Mouse (Mus musculus): ENCODE measurements at regions not wholly inside any gene's neighbourhood (a gene's known extent, or its start where the extent isn't known, plus 50 kb on each side); places are given as distances from the start of the nearest gene placed in this dataset.

- Histone ChIP-seq H3K27me3 (ENCODE audit: control insufficient read depth, insufficient read depth, insufficient read length) (no peaks in the 10 kb centered on the region), H3K79me2 (ENCODE audit: control insufficient read depth, insufficient read depth) (no peaks in the 10 kb centered on the region), H3K4me2 (ENCODE audit: low read depth) (no peak overlapping the region), H3K4me3 (no peak overlapping the region), H3ac (ENCODE audit: control insufficient read depth, insufficient read length) (no peak overlapping the region), H3K36me3 (ENCODE audit: control insufficient read depth, insufficient read depth) (no peaks in the 10 kb centered on the region)
- TF ChIP-seq MAX (IDR thresholded peaks at IDR 0.05; ENCODE audit: low read depth) (no peak), USF1 (IDR thresholded peaks at IDR 0.05; ENCODE audit: low read depth) (no peak), SRF (IDR thresholded peaks at IDR 0.05; ENCODE audit: control insufficient read depth, insufficient read length, low read depth) (no peak), MYOG (IDR thresholded peaks at IDR 0.05; ENCODE audit: control insufficient read depth in 1 of 3, insufficient read depth in 1 of 3, insufficient read length in 2 of 3, low read depth in 2 of 3) (no peak), POLR2A (IDR thresholded peaks at IDR 0.05; ENCODE audit: insufficient read length, low read depth) (no peak), TCF3 (IDR thresholded peaks at IDR 0.05; ENCODE audit: insufficient read length, low read depth) (no peak), POLR2AphosphoS2 (IDR thresholded peaks at IDR 0.05; ENCODE audit: insufficient read length, low read depth) (no peak), CEBPB (IDR thresholded peaks at IDR 0.05; ENCODE audit: insufficient read depth, poor library complexity, severe bottlenecking) (no peak), TCF12 (IDR thresholded peaks at IDR 0.05; ENCODE audit: insufficient read depth, poor library complexity, severe bottlenecking) (no peak)
Observed at GRCm38 (mm10) chr3:9345885-9346284, 264.0 kb downstream of the Zfp704 start.

- no peaks in the 10 kb centered on the region for H3K36me3 ChIP-seq (ENCODE audit: control insufficient read depth, insufficient read depth)
- no peaks in the 10 kb centered on the region for H3K27me3 ChIP-seq (ENCODE audit: control insufficient read depth, insufficient read depth, insufficient read length)
- TF ChIP-seq POLR2AphosphoS2 (IDR thresholded peaks at IDR 0.05; ENCODE audit: insufficient read length, low read depth), result no peak
- no peak overlapping the region for H3K4me2 ChIP-seq (ENCODE audit: low read depth)
- no peaks in the 10 kb centered on the region for H3K79me2 ChIP-seq (ENCODE audit: control insufficient read depth, insufficient read depth)
- no peak overlapping the region for H3K4me3 ChIP-seq
- no peak overlapping the region for H3ac ChIP-seq (ENCODE audit: control insufficient read depth, insufficient read length)
Observed at GRCm38 (mm10) chr3:9343586-9343985, 266.3 kb downstream of the Zfp704 start.

GRCm38 (mm10) chr3:9342167-9342566 lies 267.7 kb downstream of the Zfp704 start:
- Histone ChIP-seq H3K4me3 (no peak overlapping the region), H3K79me2 (ENCODE audit: control insufficient read depth, insufficient read depth) (no peaks in the 10 kb centered on the region), H3ac (ENCODE audit: control insufficient read depth, insufficient read length) (no peak overlapping the region), H3K27me3 (ENCODE audit: control insufficient read depth, insufficient read depth, insufficient read length) (no peaks in the 10 kb centered on the region), H3K4me2 (ENCODE audit: low read depth) (no peak overlapping the region), H3K36me3 (ENCODE audit: control insufficient read depth, insufficient read depth) (no peaks in the 10 kb centered on the region)
- TF ChIP-seq USF1 (IDR thresholded peaks at IDR 0.05; ENCODE audit: low read depth) (no peak), E2F4 (IDR thresholded peaks at IDR 0.05; ENCODE audit: insufficient read depth) (no peak), MYOG (IDR thresholded peaks at IDR 0.05; ENCODE audit: control insufficient read depth in 1 of 3, insufficient read depth in 1 of 3, insufficient read length in 2 of 3, low read depth in 2 of 3) (no peak), REST (IDR thresholded peaks at IDR 0.05; ENCODE audit: insufficient read depth, insufficient read length) (no peak), POLR2AphosphoS2 (IDR thresholded peaks at IDR 0.05; ENCODE audit: insufficient read length, low read depth) (no peak)

- H3K4me3 ChIP-seq, result no peak overlapping the region
- H3K79me2 ChIP-seq (ENCODE audit: control insufficient read depth, insufficient read depth), result no peaks in the 10 kb centered on the region
- no peak for TF ChIP-seq POLR2AphosphoS2 (IDR thresholded peaks at IDR 0.05; ENCODE audit: insufficient read length, low read depth)
- no peak for TF ChIP-seq E2F4 (IDR thresholded peaks at IDR 0.05; ENCODE audit: insufficient read depth)
- no peak for TF ChIP-seq MYOD1 (IDR thresholded peaks at IDR 0.05; ENCODE audit: control insufficient read depth in 1 of 3, insufficient read length in 2 of 3, low read depth in 2 of 3)
- TF ChIP-seq TCF12 (IDR thresholded peaks at IDR 0.05; ENCODE audit: insufficient read depth, poor library complexity, severe bottlenecking), result no peak
- no peak for TF ChIP-seq MYOG (IDR thresholded peaks at IDR 0.05; ENCODE audit: control insufficient read depth in 1 of 3, insufficient read depth in 1 of 3, insufficient read length in 2 of 3, low read depth in 2 of 3)
- no peak for TF ChIP-seq CEBPB (IDR thresholded peaks at IDR 0.05; ENCODE audit: insufficient read depth, poor library complexity, severe bottlenecking)
- no peak overlapping the region for H3K4me2 ChIP-seq (ENCODE audit: low read depth)
- no peaks in the 10 kb centered on the region for H3K36me3 ChIP-seq (ENCODE audit: control insufficient read depth, insufficient read depth)
- H3K27me3 ChIP-seq (ENCODE audit: control insufficient read depth, insufficient read depth, insufficient read length), result no peaks in the 10 kb centered on the region
- H3ac ChIP-seq (ENCODE audit: control insufficient read depth, insufficient read length), result no peak overlapping the region
Observed at GRCm38 (mm10) chr3:9341657-9342056, 268.2 kb downstream of the Zfp704 start.

GRCm38 (mm10) chr3:9341244-9341643 lies 268.6 kb downstream of the Zfp704 start:
- no peaks in the 10 kb centered on the region for H3K79me2 ChIP-seq (ENCODE audit: control insufficient read depth, insufficient read depth)
- TF ChIP-seq POLR2A (IDR thresholded peaks at IDR 0.05; ENCODE audit: insufficient read length, low read depth) (no peak), TCF12 (IDR thresholded peaks at IDR 0.05; ENCODE audit: insufficient read depth, poor library complexity, severe bottlenecking) (no peak), REST (IDR thresholded peaks at IDR 0.05; ENCODE audit: insufficient read depth, insufficient read length) (no peak)

GRCm38 (mm10) chr3:9340788-9341187 lies 269.1 kb downstream of the Zfp704 start:
- H3K27me3 ChIP-seq (ENCODE audit: control insufficient read depth, insufficient read depth, insufficient read length), result no peaks in the 10 kb centered on the region
- TF ChIP-seq POLR2AphosphoS2 (IDR thresholded peaks at IDR 0.05; ENCODE audit: insufficient read length, low read depth) (no peak), USF1 (IDR thresholded peaks at IDR 0.05; ENCODE audit: low read depth) (no peak), E2F4 (IDR thresholded peaks at IDR 0.05; ENCODE audit: insufficient read depth) (no peak), TCF3 (IDR thresholded peaks at IDR 0.05; ENCODE audit: insufficient read length, low read depth) (no peak), SRF (IDR thresholded peaks at IDR 0.05; ENCODE audit: control insufficient read depth, insufficient read length, low read depth) (no peak), MAX (IDR thresholded peaks at IDR 0.05; ENCODE audit: low read depth) (no peak), MYOG (IDR thresholded peaks at IDR 0.05; ENCODE audit: control insufficient read depth in 1 of 3, insufficient read depth in 1 of 3, insufficient read length in 2 of 3, low read depth in 2 of 3) (no peak), REST (IDR thresholded peaks at IDR 0.05; ENCODE audit: insufficient read depth, insufficient read length) (no peak), MYOD1 (IDR thresholded peaks at IDR 0.05; ENCODE audit: control insufficient read depth in 1 of 3, insufficient read length in 2 of 3, low read depth in 2 of 3) (no peak), CEBPB (IDR thresholded peaks at IDR 0.05; ENCODE audit: insufficient read depth, poor library complexity, severe bottlenecking) (no peak), POLR2A (IDR thresholded peaks at IDR 0.05; ENCODE audit: insufficient read length, low read depth) (no peak), TCF12 (IDR thresholded peaks at IDR 0.05; ENCODE audit: insufficient read depth, poor library complexity, severe bottlenecking) (no peak)
- no peak overlapping the region for H3ac ChIP-seq (ENCODE audit: control insufficient read depth, insufficient read length)
- H3K4me3 ChIP-seq, result no peak overlapping the region
- H3K4me2 ChIP-seq (ENCODE audit: low read depth), result no peak overlapping the region
- H3K79me2 ChIP-seq (ENCODE audit: control insufficient read depth, insufficient read depth), result no peaks in the 10 kb centered on the region
- H3K36me3 ChIP-seq (ENCODE audit: control insufficient read depth, insufficient read depth), result no peaks in the 10 kb centered on the region

More at GRCm38 (mm10) chr3:9341244-9341643, 268.6 kb downstream of the Zfp704 start:
- no peak overlapping the region for H3K4me2 ChIP-seq (ENCODE audit: low read depth)
- H3K27me3 ChIP-seq (ENCODE audit: control insufficient read depth, insufficient read depth, insufficient read length), result no peaks in the 10 kb centered on the region
- no peak overlapping the region for H3ac ChIP-seq (ENCODE audit: control insufficient read depth, insufficient read length)
- H3K4me3 ChIP-seq, result no peak overlapping the region
- H3K36me3 ChIP-seq (ENCODE audit: control insufficient read depth, insufficient read depth), result no peaks in the 10 kb centered on the region

Data from myocyte (in vitro differentiated cells).